Mouse (Mus musculus) erythroblast, adult 5-6 weeks (primary cell): ENCODE measurements around the gene 4931414P19Rik. TPM values are rescaled to one million over a fixed set of nuclear protein-coding genes. Genes with fewer than 3 reads are reported as not detected.
"Not testable (repeated sequence)": the region's sequence is repeated elsewhere in the genome, so short reads cannot be mapped to it uniquely, and the experiment has no call there.

Experiments
- ATAC-seq: replicated peaks from 2 replicates; pipeline ENCODE4 v1.8.0; 2016; ENCODE audit warnings: moderate number of reproducible peaks, mild to moderate bottlenecking, moderate TSS enrichment, inconsistent platforms; ENCODE audit not compliant: poor library complexity, low FRiP score, severe bottlenecking
- total RNA-seq, 2 experiments: library from RNA; stranded (forward) in 1 of 2; stranded (reverse) in 1 of 2; fragments of 150-400 nt in 1 of 2; fragments of 200-764, 138-1000 nt in 1 of 2; gene quantifications; 2 replicates each; pipeline versions ENCODE4 v1.2.3 to v1.2.4; 2015 to 2017; ENCODE audit warnings: low replicate concordance in 2 of 2

4931414P19Rik gene
- total RNA-seq, 2 experiments from 2014 or later = 1.0 to 4.4 TPM

- ATAC-seq = no peak
These were observed 24.9 kb upstream of the 4931414P19Rik start for GRCm38 (mm10) chr14:54630583-54631239.

- ATAC-seq = no peak
These were observed 24.0 kb upstream of the 4931414P19Rik start for GRCm38 (mm10) chr14:54629797-54630196.

- ATAC-seq = no peak
These were observed 22.3 kb upstream of the 4931414P19Rik start for GRCm38 (mm10) chr14:54628103-54628502.

- ATAC-seq = peak; percentile 12; the same call in 1 of the 2 replicates
These were observed 19.2 kb upstream of the 4931414P19Rik start for GRCm38 (mm10) chr14:54624976-54625375.

GRCm38 (mm10) chr14:54623334-54623733 lies 17.5 kb upstream of the 4931414P19Rik start:
- ATAC-seq = no peak

GRCm38 (mm10) chr14:54621133-54621532 lies 15.3 kb upstream of the 4931414P19Rik start, which contains the start of gene Psmb11:
TSS of gene Psmb11 (plus strand) at chr14:54621433.
- no peak for ATAC-seq

- ATAC-seq = peak; percentile 97
These were observed 12.1 kb upstream of the 4931414P19Rik start, which contains the start of gene Psmb5 for GRCm38 (mm10) chr14:54617897-54618365. TSS of gene Psmb5 (minus strand) at chr14:54618022.

GRCm38 (mm10) chr14:54617152-54617896 lies 11.5 kb upstream of the 4931414P19Rik start:
- ATAC-seq = peak; percentile 71

- ATAC-seq = no peak
These were observed 10.5 kb upstream of the 4931414P19Rik start for GRCm38 (mm10) chr14:54616226-54616825.

- ATAC-seq = not testable (repeated sequence)
These were observed 8.3 kb upstream of the 4931414P19Rik start for GRCm38 (mm10) chr14:54614130-54614529.

GRCm38 (mm10) chr14:54610648-54611047 lies 4.9 kb upstream of the 4931414P19Rik start:
- ATAC-seq = no peak

GRCm38 (mm10) chr14:54609962-54610361 lies 4.2 kb upstream of the 4931414P19Rik start:
- ATAC-seq = no peak

GRCm38 (mm10) chr14:54609245-54609644 lies 3.5 kb upstream of the 4931414P19Rik start:
- ATAC-seq = no peak

GRCm38 (mm10) chr14:54607226-54607625 lies 1.4 kb upstream of the 4931414P19Rik start:
- ATAC-seq = no peak

- ATAC-seq = no peak
These were observed 2.1 kb downstream of the 4931414P19Rik start for GRCm38 (mm10) chr14:54603686-54604085.

GRCm38 (mm10) chr14:54603038-54603654 lies 2.6 kb downstream of the 4931414P19Rik start:
- peak; percentile 94 for ATAC-seq

- ATAC-seq = peak; percentile 10
These were observed 3.2 kb downstream of the 4931414P19Rik start for GRCm38 (mm10) chr14:54602613-54603012.

- no peak for ATAC-seq
These were observed 4.2 kb downstream of the 4931414P19Rik start for GRCm38 (mm10) chr14:54601601-54602000.

- ATAC-seq = no peak
These were observed 8.7 kb downstream of the 4931414P19Rik start for GRCm38 (mm10) chr14:54597084-54597483.
